Mouse (Mus musculus): ENCODE results near the gene Pink1.

DNA sequence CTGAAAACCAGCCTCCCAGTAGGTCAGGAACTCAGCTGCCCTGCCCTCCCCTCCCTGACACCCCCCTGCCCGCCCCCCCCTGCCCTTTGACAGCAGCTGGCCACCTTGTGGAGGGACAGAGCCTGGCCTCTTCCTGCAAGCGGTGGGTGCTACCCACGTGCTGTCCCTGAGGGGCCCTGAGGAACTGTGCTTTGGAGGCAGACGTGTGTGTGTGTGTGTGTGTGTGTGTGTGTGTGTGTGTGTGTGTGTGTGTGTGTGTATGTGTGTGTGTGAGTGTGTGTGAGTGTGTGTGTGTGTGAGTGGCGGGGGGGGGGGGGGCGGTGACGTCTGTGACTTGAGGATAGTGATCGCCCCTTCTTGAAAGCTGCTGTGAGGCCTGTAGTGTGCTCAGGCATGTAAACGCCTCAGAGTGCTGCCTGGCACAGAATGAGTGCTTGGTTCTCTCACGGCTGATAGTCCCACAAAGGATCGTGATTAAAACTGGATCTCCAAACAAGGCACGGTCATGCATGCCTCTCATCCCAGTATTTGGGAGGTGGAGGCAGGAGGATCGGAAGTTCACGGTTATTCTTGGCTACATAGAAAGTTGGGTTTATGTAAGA lies 32.1 kb downstream of the Pink1 start:
- TF ChIP-seq POLR2A (IDR thresholded peaks at IDR 0.05; ENCODE audit: insufficient read depth, low read depth, low read length) (no peak), CTCF (IDR thresholded peaks at IDR 0.05; ENCODE audit: insufficient read depth, low read depth, low read length) (no peak)

Data from olfactory bulb, adult 2 months (tissue).